Mouse (Mus musculus): ENCODE measurements at regions not wholly inside any gene's neighbourhood (a gene's known extent, or its start where the extent isn't known, plus 50 kb on each side); places are given as distances from the start of the nearest gene placed in this dataset.

DNA sequence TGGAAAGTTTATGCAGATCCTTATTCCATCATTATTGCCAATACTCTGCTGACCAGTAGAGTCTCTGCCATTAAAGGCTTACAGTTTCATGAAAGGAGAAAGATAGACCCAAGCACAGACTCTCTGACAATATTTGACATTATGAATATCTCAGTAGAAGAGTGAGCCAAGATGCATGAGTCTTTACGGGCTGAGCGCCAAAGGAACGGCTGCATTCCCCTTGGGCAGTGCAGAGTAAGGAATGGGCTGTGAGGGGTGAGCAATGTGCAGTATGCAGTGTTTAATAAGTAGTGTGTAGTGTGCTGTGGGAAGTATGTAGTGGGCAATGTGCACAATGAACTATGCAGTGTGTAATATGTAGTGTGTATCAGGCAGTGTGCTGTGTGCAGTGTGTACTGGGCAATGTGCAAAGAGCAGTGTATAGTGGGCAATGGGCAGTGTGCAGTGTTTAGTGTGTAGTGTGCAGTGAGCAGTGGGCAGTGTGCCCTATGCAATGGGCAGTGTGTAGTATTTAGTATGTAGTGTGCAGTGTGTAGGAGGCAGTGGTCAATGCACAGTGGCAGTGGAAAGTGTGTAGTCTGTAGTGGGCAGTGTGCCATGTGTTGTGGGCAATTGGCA lies 671.8 kb downstream of the 5730522E02Rik start:
- H3K9ac ChIP-seq (ENCODE audit: low read depth, low read length): no peak overlapping the region
- H3K27ac ChIP-seq (ENCODE audit: low read length): no peak overlapping the region
- WGBS: 83% methylated on average over 3 of the region's 3 CpGs
- H3K27me3 ChIP-seq (replicated peaks; ENCODE audit: control insufficient read depth, insufficient read depth, low read length): no peaks in the 10 kb centered on the region
- H3K4me1 ChIP-seq (ENCODE audit: control insufficient read depth, insufficient read depth, low read length): no peaks in the 10 kb centered on the region
- no peaks in the 10 kb centered on the region for H3K9me3 ChIP-seq (ENCODE audit: control insufficient read depth, low read length)
- no peak for ATAC-seq
- H3K36me3 ChIP-seq (ENCODE audit: control insufficient read depth, insufficient read depth, low read length): no peaks in the 10 kb centered on the region
- H3K4me2 ChIP-seq (ENCODE audit: low read depth, low read length): no peak overlapping the region
- no peak overlapping the region for H3K4me3 ChIP-seq (ENCODE audit: low read length)

DNA sequence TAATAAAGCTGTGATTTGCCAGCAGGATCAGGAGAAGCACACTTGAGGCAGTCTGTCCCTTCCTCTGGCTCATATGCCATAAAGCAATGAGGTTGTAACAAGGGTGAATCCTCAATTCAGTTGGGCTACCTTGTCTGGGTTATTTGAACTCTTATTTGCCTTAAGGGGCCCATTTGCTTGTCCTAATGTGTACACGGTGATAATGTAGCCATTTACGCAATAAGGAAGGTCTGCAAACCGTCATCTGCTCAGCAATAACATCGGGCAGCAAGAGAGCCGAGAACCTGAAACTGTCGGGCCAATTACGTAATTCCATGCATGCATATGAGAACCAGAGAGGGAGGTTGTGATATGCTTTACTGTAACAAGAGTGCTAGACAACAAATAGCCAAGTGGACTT lies 674.5 kb downstream of the 5730522E02Rik start:
- Histone ChIP-seq H3K9me3 (ENCODE audit: control insufficient read depth, low read length) (no peaks in the 10 kb centered on the region), H3K4me1 (ENCODE audit: control insufficient read depth, insufficient read depth, low read length) (no peaks in the 10 kb centered on the region), H3K27me3 (replicated peaks; ENCODE audit: control insufficient read depth, insufficient read depth, low read length) (no peaks in the 10 kb centered on the region), H3K9ac (ENCODE audit: low read depth, low read length) (no peak overlapping the region), H3K4me2 (ENCODE audit: low read depth, low read length) (no peak overlapping the region), H3K36me3 (ENCODE audit: control insufficient read depth, insufficient read depth, low read length) (no peaks in the 10 kb centered on the region), H3K4me3 (ENCODE audit: low read length) (no peak overlapping the region), H3K27ac (ENCODE audit: low read length) (no peak overlapping the region)
- WGBS: 33% methylated on average over 7 of the region's 7 CpGs
- ATAC-seq: peak; percentile 66

- Histone ChIP-seq H3K27ac (ENCODE audit: low read length) (no peak overlapping the region), H3K4me2 (ENCODE audit: low read depth, low read length) (no peak overlapping the region), H3K9ac (ENCODE audit: low read depth, low read length) (no peak overlapping the region), H3K9me3 (ENCODE audit: control insufficient read depth, low read length) (no peaks in the 10 kb centered on the region), H3K4me1 (ENCODE audit: control insufficient read depth, insufficient read depth, low read length) (no peaks in the 10 kb centered on the region), H3K36me3 (ENCODE audit: control insufficient read depth, insufficient read depth, low read length) (no peaks in the 10 kb centered on the region), H3K27me3 (replicated peaks; ENCODE audit: control insufficient read depth, insufficient read depth, low read length) (no peaks in the 10 kb centered on the region), H3K4me3 (ENCODE audit: low read length) (no peak overlapping the region)
- no peak for ATAC-seq
- 18% methylated on average over 2 of the region's 2 CpGs for WGBS
These were observed 677.5 kb downstream of the 5730522E02Rik start for GRCm38 (mm10) chr11:25533081-25533480.

- Histone ChIP-seq H3K27me3 (replicated peaks; ENCODE audit: control insufficient read depth, insufficient read depth, low read length) (no peaks in the 10 kb centered on the region), H3K4me3 (ENCODE audit: low read length) (no peak overlapping the region), H3K27ac (ENCODE audit: low read length) (no peak overlapping the region), H3K9me3 (ENCODE audit: control insufficient read depth, low read length) (no peaks in the 10 kb centered on the region), H3K4me2 (ENCODE audit: low read depth, low read length) (no peak overlapping the region), H3K36me3 (ENCODE audit: control insufficient read depth, insufficient read depth, low read length) (no peaks in the 10 kb centered on the region), H3K9ac (ENCODE audit: low read depth, low read length) (no peak overlapping the region), H3K4me1 (ENCODE audit: control insufficient read depth, insufficient read depth, low read length) (no peaks in the 10 kb centered on the region)
- 65% methylated on average over 9 of the region's 9 CpGs for WGBS
- no peak for ATAC-seq
These were observed 678.7 kb downstream of the 5730522E02Rik start for GRCm38 (mm10) chr11:25531668-25532398.

DNA sequence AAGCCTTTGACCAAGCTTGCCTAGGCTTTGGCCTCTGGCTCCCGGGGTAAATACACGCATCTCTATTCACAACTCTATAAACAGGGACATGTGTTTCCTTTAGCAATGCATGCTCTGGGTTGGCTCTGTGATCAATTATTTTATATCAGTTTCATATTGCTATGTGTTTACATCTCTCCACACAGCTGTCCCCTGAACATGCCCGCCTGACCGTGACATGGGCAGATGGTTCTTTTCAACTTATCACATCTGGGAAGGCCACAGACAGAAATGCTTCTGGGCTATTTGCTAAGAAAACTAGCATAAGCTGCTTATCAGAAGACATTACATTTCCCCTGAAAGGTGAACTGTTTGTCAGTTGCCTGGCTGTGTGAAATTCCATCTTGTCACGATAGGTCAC lies 682.5 kb downstream of the 5730522E02Rik start:
- Histone ChIP-seq H3K27ac (ENCODE audit: low read length) (no peak overlapping the region), H3K4me2 (ENCODE audit: low read depth, low read length) (no peak overlapping the region), H3K4me3 (ENCODE audit: low read length) (no peak overlapping the region), H3K9ac (ENCODE audit: low read depth, low read length) (no peak overlapping the region), H3K4me1 (ENCODE audit: control insufficient read depth, insufficient read depth, low read length) (no peaks in the 10 kb centered on the region), H3K27me3 (replicated peaks; ENCODE audit: control insufficient read depth, insufficient read depth, low read length) (no peaks in the 10 kb centered on the region), H3K9me3 (ENCODE audit: control insufficient read depth, low read length) (no peaks in the 10 kb centered on the region), H3K36me3 (ENCODE audit: control insufficient read depth, insufficient read depth, low read length) (no peaks in the 10 kb centered on the region)
- no peak for ATAC-seq
- 72% methylated on average over 5 of the region's 5 CpGs for WGBS

DNA sequence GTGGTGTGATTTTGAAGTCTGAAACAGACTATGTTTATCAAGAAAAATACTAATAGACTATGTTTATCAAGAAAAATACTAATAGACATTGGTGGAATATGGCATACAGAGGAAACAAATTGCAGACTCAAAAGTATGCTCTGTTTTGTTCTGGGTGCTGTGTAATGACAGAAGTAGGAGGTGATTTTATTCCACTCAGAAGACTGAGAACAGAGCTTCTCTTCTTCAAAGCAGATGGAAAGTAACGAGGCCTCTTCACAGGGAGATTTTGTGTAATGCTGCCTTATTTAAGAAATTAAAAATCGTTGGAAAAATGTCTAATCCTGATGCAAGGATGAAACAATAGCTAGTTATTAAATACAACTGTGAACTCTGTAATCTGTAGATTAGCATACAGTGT lies 691.7 kb downstream of the 5730522E02Rik start:
- ATAC-seq: no peak
- H3K27me3 ChIP-seq (replicated peaks; ENCODE audit: control insufficient read depth, insufficient read depth, low read length): no peaks in the 10 kb centered on the region
- no peak overlapping the region for H3K27ac ChIP-seq (ENCODE audit: low read length)
- no peaks in the 10 kb centered on the region for H3K36me3 ChIP-seq (ENCODE audit: control insufficient read depth, insufficient read depth, low read length)
- no peak overlapping the region for H3K9ac ChIP-seq (ENCODE audit: low read depth, low read length)
- 71% methylated on average over 2 of the region's 2 CpGs for WGBS
- H3K4me1 ChIP-seq (ENCODE audit: control insufficient read depth, insufficient read depth, low read length): no peaks in the 10 kb centered on the region
- no peak overlapping the region for H3K4me3 ChIP-seq (ENCODE audit: low read length)
- no peaks in the 10 kb centered on the region for H3K9me3 ChIP-seq (ENCODE audit: control insufficient read depth, low read length)
- H3K4me2 ChIP-seq (ENCODE audit: low read depth, low read length): no peak overlapping the region

DNA sequence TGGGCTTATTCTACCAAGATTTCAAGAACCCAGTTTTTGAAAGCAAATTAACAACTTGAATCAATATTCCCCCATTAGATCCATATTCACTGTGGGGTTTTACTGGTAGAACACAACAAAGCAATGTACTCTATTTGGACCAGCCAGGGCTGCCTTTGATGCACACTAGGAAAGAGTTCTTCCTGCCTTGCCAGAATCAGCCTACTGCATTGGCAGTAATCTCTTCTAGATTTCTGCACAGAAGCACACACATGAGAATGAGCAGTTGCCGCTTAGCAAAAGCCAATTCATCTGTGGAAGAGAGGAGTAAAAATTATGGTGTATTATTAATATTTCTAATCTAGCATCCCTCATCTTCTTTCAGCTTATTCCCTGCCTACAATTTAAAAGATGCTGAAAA lies 692.4 kb downstream of the 5730522E02Rik start:
- H3K9me3 ChIP-seq (ENCODE audit: control insufficient read depth, low read length): no peaks in the 10 kb centered on the region
- no peak overlapping the region for H3K27ac ChIP-seq (ENCODE audit: low read length)
- no peaks in the 10 kb centered on the region for H3K36me3 ChIP-seq (ENCODE audit: control insufficient read depth, insufficient read depth, low read length)
- H3K9ac ChIP-seq (ENCODE audit: low read depth, low read length): no peak overlapping the region
- no peaks in the 10 kb centered on the region for H3K4me1 ChIP-seq (ENCODE audit: control insufficient read depth, insufficient read depth, low read length)
- no peak for ATAC-seq
- H3K4me2 ChIP-seq (ENCODE audit: low read depth, low read length): no peak overlapping the region
- 89% methylated on average over 1 of the region's 1 CpGs for WGBS
- no peak overlapping the region for H3K4me3 ChIP-seq (ENCODE audit: low read length)
- H3K27me3 ChIP-seq (replicated peaks; ENCODE audit: control insufficient read depth, insufficient read depth, low read length): no peaks in the 10 kb centered on the region

GRCm38 (mm10) chr11:25505500-25505899 lies 705.1 kb downstream of the 5730522E02Rik start:
- Histone ChIP-seq H3K9ac (ENCODE audit: low read depth, low read length) (no peak overlapping the region), H3K4me2 (ENCODE audit: low read depth, low read length) (no peak overlapping the region), H3K4me3 (ENCODE audit: low read length) (no peak overlapping the region), H3K4me1 (ENCODE audit: control insufficient read depth, insufficient read depth, low read length) (no peaks in the 10 kb centered on the region), H3K27me3 (replicated peaks; ENCODE audit: control insufficient read depth, insufficient read depth, low read length) (no peaks in the 10 kb centered on the region), H3K27ac (ENCODE audit: low read length) (no peak overlapping the region), H3K36me3 (ENCODE audit: control insufficient read depth, insufficient read depth, low read length) (no peaks in the 10 kb centered on the region), H3K9me3 (ENCODE audit: control insufficient read depth, low read length) (no peaks in the 10 kb centered on the region)
- WGBS: 89% methylated on average over 3 of the region's 3 CpGs
- ATAC-seq: no peak

- ATAC-seq: no peak
These were observed 736.7 kb downstream of the 5730522E02Rik start for GRCm38 (mm10) chr11:25473682-25474365.

More at GRCm38 (mm10) chr11:25473682-25474365, 736.7 kb downstream of the 5730522E02Rik start:
- no peaks in the 10 kb centered on the region for H3K9me3 ChIP-seq (ENCODE audit: control insufficient read depth, low read length)
- no peaks in the 10 kb centered on the region for H3K4me1 ChIP-seq (ENCODE audit: control insufficient read depth, insufficient read depth, low read length)
- no peak overlapping the region for H3K27ac ChIP-seq (ENCODE audit: low read length)
- H3K27me3 ChIP-seq (replicated peaks; ENCODE audit: control insufficient read depth, insufficient read depth, low read length): no peaks in the 10 kb centered on the region
- no peak overlapping the region for H3K9ac ChIP-seq (ENCODE audit: low read depth, low read length)
- WGBS: 57% methylated on average over 2 of the region's 2 CpGs
- H3K4me3 ChIP-seq (ENCODE audit: low read length): no peak overlapping the region
- H3K4me2 ChIP-seq (ENCODE audit: low read depth, low read length): no peak overlapping the region
- H3K36me3 ChIP-seq (ENCODE audit: control insufficient read depth, insufficient read depth, low read length): no peaks in the 10 kb centered on the region

Data from intestine, embryonic 16.5 days (tissue).